Mouse (Mus musculus): Measurements from ENCODE around the gene Chd3. TPM values are rescaled to one million over a fixed set of nuclear protein-coding genes. Genes with fewer than 3 reads are reported as not detected.

Chd3 gene
- polyA plus RNA-seq, 1 experiment from 2014 or later: 78.7 TPM

GRCm38 (mm10) chr11:69404595-69405396, 35.6 kb upstream of the Chd3 start:
- Histone ChIP-seq H3K27me3 (peaks cover 13% of the 10 kb centered on the region), H3K36me3 (peaks cover 86% of the 10 kb centered on the region), H3K27ac (replicated peaks) (no peak overlapping the region), H3K4me2 (replicated peaks) (no peak overlapping the region), H3K4me3 (no peak overlapping the region), H3K4me1 (peaks cover 28% of the 10 kb centered on the region), H3K9ac (replicated peaks) (0 out of 2 replicates have a peak overlapping the region, but pooled peaks have one; percentile 12), H3K9me3 (no peaks in the 10 kb centered on the region)
- no peak for ATAC-seq (ENCODE audit: low FRiP score, low read depth)
- WGBS: 92% methylated on average over 24 of the region's 24 CpGs

GRCm38 (mm10) chr11:69403691-69404594, 34.7 kb upstream of the Chd3 start:
- H3K9me3 ChIP-seq: no peaks in the 10 kb centered on the region
- H3K27ac ChIP-seq (replicated peaks): no peak overlapping the region
- no peak overlapping the region for H3K4me3 ChIP-seq
- no peak overlapping the region for H3K4me2 ChIP-seq (replicated peaks)
- peaks cover 92% of the 10 kb centered on the region for H3K36me3 ChIP-seq
- WGBS: 93% methylated on average over 38 of the region's 38 CpGs
- peaks cover 31% of the 10 kb centered on the region for H3K4me1 ChIP-seq
- peaks cover 17% of the 10 kb centered on the region for H3K27me3 ChIP-seq
- ATAC-seq (ENCODE audit: low FRiP score, low read depth): no peak
- H3K9ac ChIP-seq (replicated peaks): no peak overlapping the region

GRCm38 (mm10) chr11:69401987-69402386, 32.8 kb upstream of the Chd3 start:
- no peaks in the 10 kb centered on the region for H3K9me3 ChIP-seq
- peaks cover 27% of the 10 kb centered on the region for H3K27me3 ChIP-seq
- no peak overlapping the region for H3K4me3 ChIP-seq
- no peak overlapping the region for H3K27ac ChIP-seq (replicated peaks)
- H3K36me3 ChIP-seq: peaks cover 81% of the 10 kb centered on the region
- peaks cover 36% of the 10 kb centered on the region for H3K4me1 ChIP-seq
- no peak for ATAC-seq (ENCODE audit: low FRiP score, low read depth)
- no peak overlapping the region for H3K4me2 ChIP-seq (replicated peaks)
- H3K9ac ChIP-seq (replicated peaks): no peak overlapping the region
- 87% methylated on average over 12 of the region's 12 CpGs for WGBS

- Histone ChIP-seq H3K4me2 (replicated peaks) (no peak overlapping the region), H3K9ac (replicated peaks) (no peak overlapping the region), H3K27ac (replicated peaks) (no peak overlapping the region), H3K36me3 (peaks cover 73% of the 10 kb centered on the region), H3K4me3 (0 out of 2 replicates have a peak overlapping the region, but pooled peaks have one; percentile 1), H3K9me3 (no peaks in the 10 kb centered on the region), H3K27me3 (peaks cover 27% of the 10 kb centered on the region), H3K4me1 (peaks cover 44% of the 10 kb centered on the region)
- peak; percentile 57 for ATAC-seq (ENCODE audit: low FRiP score, low read depth)
- WGBS: 19% methylated on average over 22 of the region's 22 CpGs
Observed at GRCm38 (mm10) chr11:69401210-69401637, 32.0 kb upstream of the Chd3 start.

GRCm38 (mm10) chr11:69400083-69400850, 31.1 kb upstream of the Chd3 start:
- Histone ChIP-seq H3K4me3 (no peak overlapping the region), H3K36me3 (peaks cover 64% of the 10 kb centered on the region), H3K4me2 (replicated peaks) (no peak overlapping the region), H3K27me3 (peaks cover 27% of the 10 kb centered on the region), H3K9ac (replicated peaks) (no peak overlapping the region; the same call in 1 of the 2 replicates), H3K4me1 (peaks cover 46% of the 10 kb centered on the region), H3K9me3 (no peaks in the 10 kb centered on the region), H3K27ac (replicated peaks) (no peak overlapping the region)
- 74% methylated on average over 25 of the region's 25 CpGs for WGBS
- no peak for ATAC-seq (ENCODE audit: low FRiP score, low read depth)

- Histone ChIP-seq H3K9ac (replicated peaks) (no peak overlapping the region; the same call in 1 of the 2 replicates), H3K4me1 (peaks cover 46% of the 10 kb centered on the region), H3K36me3 (peaks cover 56% of the 10 kb centered on the region), H3K4me3 (0 out of 2 replicates have a peak overlapping the region, but pooled peaks have one; percentile 5), H3K27ac (replicated peaks) (no peak overlapping the region; the same call in 1 of the 2 replicates), H3K27me3 (peaks cover 27% of the 10 kb centered on the region), H3K9me3 (no peaks in the 10 kb centered on the region), H3K4me2 (replicated peaks) (peak overlapping the region; percentile 27)
- ATAC-seq (ENCODE audit: low FRiP score, low read depth): no peak
- WGBS: 11% methylated on average over 66 of the region's 66 CpGs
Observed at GRCm38 (mm10) chr11:69399201-69400082, 30.2 kb upstream of the Chd3 start.

GRCm38 (mm10) chr11:69398486-69399200, 29.4 kb upstream of the Chd3 start:
- Histone ChIP-seq H3K27me3 (peaks cover 27% of the 10 kb centered on the region), H3K9ac (replicated peaks) (no peak overlapping the region; the same call in 1 of the 2 replicates), H3K4me3 (peak overlapping the region; percentile 23; the same call in 1 of the 2 replicates), H3K9me3 (no peaks in the 10 kb centered on the region), H3K36me3 (peaks cover 48% of the 10 kb centered on the region), H3K4me2 (replicated peaks) (peak overlapping the region; percentile 39), H3K4me1 (peaks cover 48% of the 10 kb centered on the region), H3K27ac (replicated peaks) (no peak overlapping the region)
- ATAC-seq (ENCODE audit: low FRiP score, low read depth): no peak
- WGBS: 11% methylated on average over 21 of the region's 21 CpGs

- Histone ChIP-seq H3K4me2 (replicated peaks) (peak within 1 kb of the TSS; percentile 39), H3K4me1 (peaks cover 48% of the 10 kb centered on the region), H3K27ac (replicated peaks) (peak within 1 kb of the TSS; percentile 94), H3K9ac (replicated peaks) (peak within 1 kb of the TSS; percentile 44), H3K27me3 (peaks cover 27% of the 10 kb centered on the region), H3K9me3 (no peaks in the 10 kb centered on the region), H3K36me3 (peaks cover 42% of the 10 kb centered on the region), H3K4me3 (peak within 1 kb of the TSS; percentile 23)
- 1% methylated on average over 16 of the region's 16 CpGs for WGBS
- no peak for ATAC-seq (ENCODE audit: low FRiP score, low read depth)
Observed at GRCm38 (mm10) chr11:69398059-69398458, 28.9 kb upstream of the Chd3 start, which contains the start of gene Tmem88. Tmem88 (minus strand) TSS chr11:69398234.

GRCm38 (mm10) chr11:69397581-69398057, 28.4 kb upstream of the Chd3 start:
- Histone ChIP-seq H3K27ac (replicated peaks) (peak overlapping the region; percentile 46), H3K9ac (replicated peaks) (peak overlapping the region; percentile 44)

GRCm38 (mm10) chr11:69396772-69397171, 27.6 kb upstream of the Chd3 start:
- peak overlapping the region; percentile 81 for H3K4me2 ChIP-seq (replicated peaks)
- peaks cover 27% of the 10 kb centered on the region for H3K27me3 ChIP-seq
- no peaks in the 10 kb centered on the region for H3K9me3 ChIP-seq
- peak overlapping the region; percentile 70 for H3K4me3 ChIP-seq
- 23% methylated on average over 11 of the region's 11 CpGs for WGBS
- ATAC-seq (ENCODE audit: low FRiP score, low read depth): no peak
- 0 out of 2 replicates have a peak overlapping the region, but pooled peaks have one; percentile 94 for H3K27ac ChIP-seq (replicated peaks)
- peak overlapping the region; percentile 82 for H3K9ac ChIP-seq (replicated peaks)
- peaks cover 31% of the 10 kb centered on the region for H3K36me3 ChIP-seq
- H3K4me1 ChIP-seq: peaks cover 47% of the 10 kb centered on the region

More at GRCm38 (mm10) chr11:69397581-69398057, 28.4 kb upstream of the Chd3 start:
- Histone ChIP-seq H3K36me3 (peaks cover 37% of the 10 kb centered on the region), H3K4me1 (peaks cover 48% of the 10 kb centered on the region), H3K4me2 (replicated peaks) (peak overlapping the region; percentile 39), H3K9me3 (no peaks in the 10 kb centered on the region), H3K27me3 (peaks cover 27% of the 10 kb centered on the region), H3K4me3 (peak overlapping the region; percentile 23)
- no peak for ATAC-seq (ENCODE audit: low FRiP score, low read depth)
- WGBS: 6% methylated on average over 24 of the region's 24 CpGs
